Mouse (Mus musculus): ENCODE measurements around the gene Ccdc134.

GRCm38 (mm10) chr15:82177743-82178290 lies 50.1 kb downstream of the Ccdc134 start:
- TF ChIP-seq CTCF (conservative IDR thresholded peaks at IDR 0.05; ENCODE audit: low read length) = no peak
- TF ChIP-seq POU5F1 (IDR thresholded peaks at IDR 0.05; ENCODE audit: borderline replicate concordance, low read length) = no peak
